Mouse (Mus musculus): ENCODE measurements around the gene Spock1.

Gene Spock1

DNA sequence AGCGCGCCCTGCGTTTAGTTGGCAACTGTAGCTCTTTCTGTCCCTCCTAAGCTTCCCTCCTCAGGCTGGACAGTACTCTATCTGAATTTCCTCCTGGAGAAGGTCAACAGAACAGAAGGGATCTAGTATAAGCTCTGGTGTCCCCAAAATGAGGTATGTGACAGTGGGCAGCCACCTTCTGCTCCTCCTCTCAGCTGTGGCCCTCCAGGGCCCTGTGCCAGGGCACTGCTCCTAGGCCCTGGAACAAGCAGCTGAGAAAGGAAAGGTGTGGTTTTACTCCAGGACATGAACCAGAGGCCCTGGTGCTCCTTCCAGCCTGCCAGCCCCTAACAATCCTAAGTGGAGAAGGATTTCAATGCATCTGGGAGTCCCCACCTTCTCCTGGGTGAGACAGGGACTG, 51.1 kb downstream of the Spock1 start:
- DNase-seq: peak; percentile 74

DNA sequence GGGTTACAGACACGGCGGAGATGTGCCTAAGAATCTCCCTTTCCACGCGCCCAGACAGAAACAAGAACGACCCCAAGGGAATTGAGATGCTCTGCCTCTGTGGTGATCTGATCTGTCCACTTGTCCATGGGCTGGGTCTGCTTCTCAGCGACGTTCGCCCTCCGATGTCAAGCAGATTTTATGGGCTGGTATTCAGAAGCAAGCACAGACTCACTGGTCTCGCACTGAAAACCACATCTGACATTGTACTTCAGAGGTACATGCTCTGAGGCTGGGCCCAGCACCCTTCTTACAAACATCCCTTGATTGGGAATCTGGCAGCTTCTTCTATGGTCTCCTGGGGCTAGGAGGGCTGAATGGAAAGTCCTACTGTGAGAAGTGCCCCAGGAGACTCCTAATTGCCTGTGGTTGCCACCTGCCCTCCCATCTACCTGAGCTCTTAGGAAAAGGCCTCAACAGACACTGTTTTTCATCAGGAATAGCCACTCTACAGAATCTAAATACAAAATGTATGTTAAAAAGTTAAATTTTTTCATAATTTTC, 51.8 kb downstream of the Spock1 start:
- no peak for DNase-seq

GRCm38 (mm10) chr13:57855766-57856165, 52.4 kb downstream of the Spock1 start:
- no peak for DNase-seq

GRCm38 (mm10) chr13:57854416-57854815, 53.7 kb downstream of the Spock1 start:
- DNase-seq: no peak

DNA sequence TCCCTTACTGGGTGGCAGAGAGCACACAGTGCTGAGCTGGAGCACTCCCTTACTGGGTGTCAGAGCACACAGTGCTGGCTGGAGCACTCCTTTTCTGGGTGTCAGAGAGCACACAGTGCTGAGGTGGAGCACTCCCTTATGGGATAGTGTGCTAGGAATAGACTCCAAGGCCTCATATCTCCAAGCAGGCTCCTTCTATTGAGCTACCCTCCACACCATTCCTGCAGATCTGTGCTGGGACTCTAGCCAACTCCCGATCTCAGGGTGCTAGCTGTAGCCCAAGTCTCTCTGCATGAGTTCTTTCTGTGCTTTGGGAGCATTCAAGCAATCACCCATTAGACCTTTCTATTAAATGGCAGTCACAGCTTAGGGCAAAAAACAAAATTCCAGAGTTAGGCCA, 54.5 kb downstream of the Spock1 start:
- no peak for DNase-seq

DNA sequence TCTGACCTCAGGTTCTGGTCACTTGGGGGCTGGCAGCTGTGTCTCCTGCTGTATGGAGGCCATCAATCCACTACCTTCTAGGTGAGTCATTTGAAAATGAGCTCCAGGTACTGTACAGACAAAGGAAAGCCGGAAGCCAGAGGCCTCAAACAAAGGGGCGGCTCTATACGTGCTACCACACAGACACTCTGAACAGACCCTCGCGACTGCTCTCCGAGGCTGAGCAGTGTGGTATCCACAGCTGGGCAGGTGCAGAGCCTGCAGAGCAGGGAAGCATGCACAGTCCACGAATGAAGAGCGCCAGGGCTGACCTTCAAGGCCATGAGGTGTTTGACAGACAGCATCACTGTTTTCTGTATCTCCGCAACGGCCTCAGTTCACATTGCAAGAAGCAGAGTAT, 55.0 kb downstream of the Spock1 start:
- DNase-seq: no peak

GRCm38 (mm10) chr13:57848931-57849330, 59.2 kb downstream of the Spock1 start:
- DNase-seq: peak; percentile 48

DNA sequence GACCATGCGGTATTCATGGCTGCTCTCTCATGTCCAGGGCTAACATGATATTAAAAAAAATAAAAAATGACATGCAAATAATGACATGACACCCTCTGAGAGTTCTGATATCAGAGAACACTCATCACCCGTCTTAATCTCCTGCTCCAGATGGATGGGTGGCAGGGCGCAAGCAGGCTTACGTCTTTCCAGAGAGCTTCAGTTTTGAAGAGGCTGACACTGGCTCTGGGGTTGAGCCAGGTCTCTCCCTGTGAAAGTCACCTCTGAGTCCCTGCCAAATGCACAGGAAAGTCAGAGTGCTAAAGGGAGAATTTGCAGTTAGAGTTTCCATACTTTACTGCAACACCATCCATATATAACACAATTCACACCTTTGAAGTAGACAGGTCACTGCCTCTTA, 61.0 kb downstream of the Spock1 start:
- DNase-seq: peak; percentile 74

DNA sequence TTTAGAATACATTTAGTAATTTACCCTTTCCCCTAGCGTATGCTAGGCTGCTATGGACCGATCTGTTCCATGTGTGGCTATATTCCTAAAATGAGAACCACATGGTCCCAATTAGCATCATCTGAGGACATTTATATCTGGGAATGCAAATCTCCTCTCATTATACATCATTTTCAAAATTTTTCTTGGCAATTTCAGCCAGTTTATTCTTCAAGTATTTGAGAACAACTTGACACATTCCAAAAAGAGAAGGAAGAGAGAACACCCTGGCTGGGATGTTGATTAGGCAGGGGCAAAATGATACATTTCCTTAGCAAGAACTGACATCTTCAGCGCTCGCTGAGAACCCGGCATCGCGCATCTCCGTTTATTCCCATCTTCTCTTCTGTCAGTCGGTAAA, 61.7 kb downstream of the Spock1 start:
- DNase-seq: no peak

DNA sequence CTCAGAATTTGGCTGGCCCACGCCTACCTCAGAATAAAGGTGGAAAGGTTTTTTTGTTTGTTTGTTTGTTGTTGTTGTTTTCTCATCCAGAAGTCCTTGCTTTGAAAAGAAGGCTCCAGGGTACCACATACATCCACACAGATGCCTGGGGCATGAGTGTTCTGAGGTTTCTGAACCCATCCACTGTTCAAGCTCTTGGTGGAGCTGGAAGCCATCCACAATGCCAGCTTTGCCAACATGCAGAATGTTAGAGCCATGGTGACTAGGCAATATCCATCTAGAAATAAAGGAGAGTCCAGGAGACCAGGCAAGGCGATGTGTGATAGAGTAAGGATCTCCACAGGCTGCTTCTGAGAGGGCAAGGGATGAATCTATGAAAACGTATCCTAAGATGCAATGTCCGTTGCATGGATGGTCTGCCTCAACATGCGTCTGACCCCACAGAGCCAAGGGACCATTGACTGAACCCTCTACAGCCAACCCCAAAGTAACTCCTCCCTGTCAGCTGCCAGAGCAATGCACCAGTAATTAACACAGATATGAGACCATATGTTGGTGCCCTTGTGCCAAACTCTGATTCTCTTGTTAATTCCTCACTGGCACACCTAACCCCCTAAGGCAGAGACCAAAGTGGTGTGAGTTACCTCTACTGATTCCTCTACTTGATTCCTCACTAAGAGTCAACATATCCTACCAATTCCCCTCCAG, 66.8 kb downstream of the Spock1 start:
- DNase-seq: peak; percentile 66

DNA sequence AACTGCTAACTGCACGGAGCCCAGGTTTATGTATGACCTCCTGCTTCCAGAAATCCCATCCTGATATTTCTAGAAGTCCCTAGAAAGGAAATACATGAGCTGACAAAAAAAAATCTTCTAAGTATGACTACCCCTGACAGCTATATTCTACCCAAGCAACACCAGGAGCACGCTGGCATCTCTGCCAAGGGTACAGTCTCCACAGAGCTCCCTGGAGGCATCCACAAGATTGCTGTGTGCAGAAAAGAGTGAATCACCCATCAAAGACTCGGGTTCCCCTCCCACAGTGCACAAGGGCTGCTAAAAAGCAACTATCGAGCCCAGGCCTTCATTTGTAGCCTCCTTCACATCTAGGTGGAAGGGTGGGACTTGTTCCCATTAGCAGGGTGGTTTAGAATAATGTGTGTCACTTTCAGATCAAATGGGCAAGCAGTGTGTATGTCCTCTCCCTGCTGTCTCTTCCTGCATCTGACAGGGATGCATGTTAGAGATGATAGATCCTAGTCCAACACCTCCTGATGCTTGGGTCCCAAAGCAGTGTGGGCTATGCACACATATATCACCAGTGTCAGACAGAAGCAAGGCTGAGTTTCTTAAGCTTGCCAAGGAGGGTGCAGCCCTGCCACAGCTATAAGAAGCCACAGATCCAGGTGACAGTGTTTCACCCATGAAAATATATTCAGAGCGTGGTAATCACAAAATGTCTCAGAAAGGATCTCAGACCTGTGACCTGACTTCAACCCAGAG, 70.3 kb downstream of the Spock1 start:
- no peak for DNase-seq

- no peak for DNase-seq
Observed at GRCm38 (mm10) chr13:57831374-57832163, 76.6 kb downstream of the Spock1 start.

GRCm38 (mm10) chr13:57830896-57831295, 77.2 kb downstream of the Spock1 start:
- no peak for DNase-seq

- no peak for DNase-seq
Observed at GRCm38 (mm10) chr13:57830091-57830490, 78.0 kb downstream of the Spock1 start.

DNA sequence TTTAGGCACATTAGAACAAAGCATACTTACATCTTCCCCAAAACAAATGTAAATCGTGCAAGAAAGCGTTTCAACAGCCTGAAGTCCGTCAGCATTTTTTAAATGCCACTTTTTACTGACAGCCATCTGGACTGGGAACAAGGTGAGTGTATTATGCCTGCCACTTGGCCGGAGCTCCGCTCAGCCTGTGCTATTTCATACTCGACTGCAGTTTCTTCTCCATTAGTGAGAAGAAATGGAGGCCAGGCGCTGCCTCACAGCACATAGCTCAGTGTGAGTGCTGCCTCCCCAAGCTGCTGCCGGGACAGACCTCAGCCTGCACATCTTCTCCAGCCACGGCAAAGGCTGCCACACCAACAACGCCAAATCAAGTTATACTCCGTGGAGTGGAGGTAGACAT, 91.9 kb downstream of the Spock1 start:
- DNase-seq: peak; percentile 84

- DNase-seq: peak; percentile 54
Observed at GRCm38 (mm10) chr13:57812643-57813042, 95.5 kb downstream of the Spock1 start.

GRCm38 (mm10) chr13:57811253-57811652, 96.9 kb downstream of the Spock1 start:
- no peak for DNase-seq

DNA sequence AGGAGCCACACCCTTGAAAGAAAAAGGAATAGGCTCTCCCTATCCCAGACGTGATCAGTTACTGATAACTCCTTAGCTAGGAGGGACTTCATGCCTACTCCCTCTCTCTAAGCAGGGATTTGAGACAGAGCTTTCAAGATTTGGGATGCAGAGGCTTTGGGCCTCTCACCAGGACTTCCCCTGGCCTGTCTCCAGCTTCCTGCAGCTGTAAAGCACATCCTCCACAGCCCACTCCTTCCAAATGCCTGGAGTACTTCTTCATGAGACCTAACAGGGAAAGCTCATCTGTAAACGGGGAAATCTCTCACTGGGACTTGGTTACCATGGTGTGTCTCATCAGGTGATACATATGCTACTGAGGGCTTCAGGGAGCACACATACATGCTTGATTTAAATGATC, 97.3 kb downstream of the Spock1 start:
- no peak for DNase-seq

GRCm38 (mm10) chr13:57810083-57810482, 98.0 kb downstream of the Spock1 start:
- no peak for DNase-seq

- no peak for DNase-seq
Observed at GRCm38 (mm10) chr13:57809603-57810002, 98.5 kb downstream of the Spock1 start.

DNA sequence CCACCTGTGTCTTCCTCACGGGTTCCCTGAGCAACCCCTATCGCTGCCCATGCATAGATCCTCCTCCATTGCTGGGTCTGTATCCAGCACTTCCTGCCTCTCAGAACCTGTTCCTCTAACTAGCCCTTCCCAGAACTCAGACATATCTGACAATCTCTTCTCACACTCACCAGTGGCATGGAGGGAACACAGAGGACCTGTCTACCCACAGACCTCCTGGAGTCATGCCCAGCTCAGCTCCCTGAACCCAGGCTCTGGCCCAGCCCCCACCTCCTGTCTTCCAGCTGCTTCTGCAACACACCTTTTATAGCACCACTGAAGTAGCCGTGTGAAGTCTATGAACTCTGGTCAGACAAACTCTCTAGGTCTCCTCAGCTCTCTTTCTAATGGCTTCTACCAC, 101.3 kb downstream of the Spock1 start:
- DNase-seq: peak; percentile 79

GRCm38 (mm10) chr13:57806301-57806700, 101.8 kb downstream of the Spock1 start:
- peak; percentile 98 for DNase-seq

DNA sequence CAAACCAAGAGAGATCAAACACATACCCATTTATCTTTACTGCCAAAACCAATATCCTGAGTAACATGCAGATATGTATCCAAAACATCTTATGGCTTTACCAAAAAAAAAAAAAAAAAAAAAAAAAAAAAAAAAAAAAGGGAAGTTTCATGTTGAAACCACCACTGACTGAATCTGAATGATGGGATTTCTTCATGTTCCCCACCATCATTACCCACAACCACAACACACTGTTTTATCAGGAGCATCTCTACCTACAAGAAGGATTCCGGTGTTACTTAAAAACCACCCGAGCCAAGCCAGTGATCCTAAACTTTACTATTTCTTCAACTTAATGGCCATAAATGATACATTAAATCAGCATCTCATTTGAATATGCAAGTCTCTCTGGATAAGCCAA, 109.5 kb downstream of the Spock1 start:
- DNase-seq: no peak

Measured in cerebellum, adult 9-11 months (tissue).